Mouse (Mus musculus) C2C12 (cell line): ENCODE data around the gene Wiz. TPM values are rescaled to one million over a fixed set of nuclear protein-coding genes. Genes with fewer than 3 reads are reported as not detected.

Experiments
- H3K27me3 ChIP-seq: one replicate; pipeline ENCODE4 v1.6.1; 2011; ENCODE audit not compliant: control insufficient read depth, insufficient read depth, insufficient read length
- H3K36me3 ChIP-seq: one replicate; pipeline ENCODE4 v1.6.1; 2011; ENCODE audit not compliant: control insufficient read depth, insufficient read depth
- H3K4me3 ChIP-seq: one replicate; pipeline ENCODE4 v1.5.1; 2011; ENCODE audit warnings: mild to moderate bottlenecking, control low read depth; ENCODE audit not compliant: poor library complexity, insufficient read depth, severe bottlenecking
- H3K79me2 ChIP-seq: one replicate; pipeline ENCODE4 v1.6.1; 2011; ENCODE audit not compliant: control insufficient read depth, insufficient read depth
- H3K79me3 ChIP-seq: one replicate; pipeline ENCODE4 v1.6.1; 2011; ENCODE audit warnings: low read depth, control low read depth
- H3ac ChIP-seq: one replicate; pipeline ENCODE3; 2011; ENCODE audit warnings: low read depth; ENCODE audit not compliant: control insufficient read depth, insufficient read length
- CEBPB ChIP-seq: IDR thresholded peaks from one replicate; pipeline ENCODE4 v1.6.1; 2011; ENCODE audit warnings: low read depth, mild to moderate bottlenecking, control low read depth, moderate library complexity
- CTCF ChIP-seq: IDR thresholded peaks from one replicate; pipeline ENCODE4 v1.5.1; 2011; ENCODE audit not compliant: control insufficient read depth, insufficient read depth, insufficient read length
- FOSL1 ChIP-seq: IDR thresholded peaks from one replicate; pipeline ENCODE4 v1.8.0; 2011; ENCODE audit warnings: mild to moderate bottlenecking, low read length; ENCODE audit not compliant: poor library complexity, insufficient read depth, severe bottlenecking
- MAX ChIP-seq: IDR thresholded peaks from one replicate; pipeline ENCODE4 v1.6.1; 2011; ENCODE audit warnings: mild to moderate bottlenecking, control low read depth
- MYOD1 ChIP-seq: IDR thresholded peaks from one replicate; pipeline ENCODE4 v1.6.1; 2011; ENCODE audit warnings: low read depth; ENCODE audit not compliant: control insufficient read depth, insufficient read length
- MYOG ChIP-seq: IDR thresholded peaks from one replicate; pipeline ENCODE4 v1.6.1; 2011; ENCODE audit not compliant: control insufficient read depth, insufficient read length; ENCODE audit errors: extremely low read depth
- USF1 ChIP-seq: IDR thresholded peaks from one replicate; pipeline ENCODE4 v1.6.1; 2011; ENCODE audit warnings: low read depth, mild to moderate bottlenecking, control low read depth, moderate library complexity
- polyA plus RNA-seq: library from polyadenylated mRNA; unstranded; fragments of >200 nt; fragmentation: generic; extraction: Trizol; gene quantifications from one replicate; pipeline ENCODE4 v1.2.1, GENCODE M21; 2012; ENCODE audit warnings: missing spikeins

Wiz gene
- polyA plus RNA-seq, 1 experiment, result 23.0 TPM

- no peak for TF ChIP-seq MAX
- no peak for TF ChIP-seq MYOG
- no peak for TF ChIP-seq MYOD1
- no peak for TF ChIP-seq FOSL1
- no peak for TF ChIP-seq CEBPB
- TF ChIP-seq CTCF, result no peak
- no peak for TF ChIP-seq USF1
- Histone ChIP-seq H3ac (no peak overlapping the region), H3K36me3 (peaks cover 82% of the 10 kb centered on the region), H3K27me3 (no peaks in the 10 kb centered on the region), H3K4me3 (no peak overlapping the region), H3K79me3 (peaks cover 21% of the 10 kb centered on the region), H3K79me2 (peaks cover 23% of the 10 kb centered on the region)
These were observed 30.9 kb downstream of the Wiz start for GRCm38 (mm10) chr17:32358192-32358942.

GRCm38 (mm10) chr17:32356766-32357760 lies 32.2 kb downstream of the Wiz start:
- peaks cover 8% of the 10 kb centered on the region for H3K79me3 ChIP-seq
- H3ac ChIP-seq, result no peak overlapping the region
- H3K36me3 ChIP-seq, result peaks cover 77% of the 10 kb centered on the region
- H3K79me2 ChIP-seq, result peaks cover 10% of the 10 kb centered on the region
- no peak for TF ChIP-seq CEBPB
- no peak for TF ChIP-seq MAX
- no peak for TF ChIP-seq MYOG
- no peak for TF ChIP-seq FOSL1
- TF ChIP-seq MYOD1, result no peak
- no peak for TF ChIP-seq CTCF
- no peak for TF ChIP-seq USF1
- no peaks in the 10 kb centered on the region for H3K27me3 ChIP-seq
- H3K4me3 ChIP-seq, result no peak overlapping the region

- TF ChIP-seq FOSL1 (no peak), MYOD1 (no peak), MAX (no peak), MYOG (no peak), CTCF (no peak), CEBPB (no peak), USF1 (no peak)
- H3K36me3 ChIP-seq, result peaks cover 73% of the 10 kb centered on the region
- H3ac ChIP-seq, result no peak overlapping the region
- H3K79me3 ChIP-seq, result peaks cover 4% of the 10 kb centered on the region
- peaks cover 2% of the 10 kb centered on the region for H3K79me2 ChIP-seq
- no peak overlapping the region for H3K4me3 ChIP-seq
- H3K27me3 ChIP-seq, result no peaks in the 10 kb centered on the region
These were observed 33.0 kb downstream of the Wiz start for GRCm38 (mm10) chr17:32356281-32356680.

GRCm38 (mm10) chr17:32355031-32355430 lies 34.2 kb downstream of the Wiz start:
- Histone ChIP-seq H3K4me3 (no peak overlapping the region), H3K79me2 (peaks cover 2% of the 10 kb centered on the region), H3ac (no peak overlapping the region), H3K27me3 (no peaks in the 10 kb centered on the region), H3K79me3 (no peaks in the 10 kb centered on the region), H3K36me3 (peaks cover 62% of the 10 kb centered on the region)
- TF ChIP-seq MAX (no peak), MYOG (no peak), CEBPB (no peak), CTCF (no peak), FOSL1 (no peak), USF1 (no peak), MYOD1 (no peak)

- Histone ChIP-seq H3K79me2 (peaks cover 10% of the 10 kb centered on the region), H3K27me3 (no peaks in the 10 kb centered on the region), H3K4me3 (no peak overlapping the region), H3ac (no peak overlapping the region), H3K79me3 (peaks cover 5% of the 10 kb centered on the region), H3K36me3 (peaks cover 57% of the 10 kb centered on the region)
- TF ChIP-seq MYOG (no peak), USF1 (no peak), CEBPB (no peak), MAX (no peak), FOSL1 (no peak), MYOD1 (no peak), CTCF (no peak)
These were observed 35.0 kb downstream of the Wiz start for GRCm38 (mm10) chr17:32354211-32354610.
